Comparison of ENCODE assay signal across 13 mouse cellular contexts in genomic region chr13:97053844-97054243, GRCm38 (mm10). TPM values are rescaled to one million over a fixed set of nuclear protein-coding genes. Genes with fewer than 3 reads are reported as not detected.
DNase-seq lines count a peak whose midpoint lies in the region; ATAC-seq lines count a peak whose summit lies in the region.
"Had no signal": no experiment of that assay in that cellular context is flagged by ENCODE, and none has a peak within 500 bp of the region (broad histone marks: within the 10 kb centered on the region; RNA-seq: fewer than 3 reads in every experiment).

No protein-coding gene starts in this region.

- H3K27ac ChIP-seq in limb, embryonic 15.5 days = no peak overlapping the region
- H3K27ac ChIP-seq in limb, embryonic 10.5 days = no peak overlapping the region
- H3K27ac ChIP-seq: heart, embryonic 15.5 days; neural tube, embryonic 13.5 days had no signal

- DNase-seq in limb, embryonic 10.5 days (ENCODE audit: low spot score) = no peak
- peak; percentile 79 for DNase-seq in cerebellum, adult 11 months
- peak; percentile 72 to 74 for DNase-seq in cerebellum, postnatal 36 days
- DNase-seq in lung, postnatal 10 days = peak; percentile 52
- no peak for DNase-seq in gastrocnemius, adult 8-10 months (ENCODE audit: low spot score in 2 of 2)
- no peak for DNase-seq in spleen, postnatal 10 days (ENCODE audit: low spot score in 2 of 2)

- H3K36me3 ChIP-seq in limb, embryonic 15.5 days = no peaks in the 10 kb centered on the region
- H3K36me3 ChIP-seq in limb, embryonic 10.5 days = no peaks in the 10 kb centered on the region
- H3K36me3 ChIP-seq: G1E; heart, embryonic 15.5 days; neural tube, embryonic 13.5 days had no signal

- H3K9ac ChIP-seq in limb, embryonic 15.5 days = no peak overlapping the region
- H3K9ac ChIP-seq: heart, embryonic 15.5 days; neural tube, embryonic 13.5 days had no signal

- no peaks in the 10 kb centered on the region for H3K27me3 ChIP-seq in limb, embryonic 15.5 days
- H3K27me3 ChIP-seq in limb, embryonic 10.5 days (ENCODE audit: low read depth, poor library complexity, severe bottlenecking) = no peaks in the 10 kb centered on the region
- H3K27me3 ChIP-seq: heart, embryonic 15.5 days; neural tube, embryonic 13.5 days had no signal

- no peak overlapping the region for H3K4me2 ChIP-seq in limb, embryonic 15.5 days
- H3K4me2 ChIP-seq: heart, embryonic 15.5 days; neural tube, embryonic 13.5 days had no signal

- H3K4me3 ChIP-seq in limb, embryonic 15.5 days = no peak overlapping the region
- H3K4me3 ChIP-seq in limb, embryonic 10.5 days = no peak overlapping the region
- H3K4me3 ChIP-seq: heart, embryonic 15.5 days; megakaryocyte, embryonic 14.5 days; neural tube, embryonic 13.5 days had no signal

- no peaks in the 10 kb centered on the region for H3K9me3 ChIP-seq in limb, embryonic 15.5 days
- no peaks in the 10 kb centered on the region for H3K9me3 ChIP-seq in limb, embryonic 10.5 days (replicated peaks)
- H3K9me3 ChIP-seq: G1E; heart, embryonic 15.5 days; megakaryocyte, embryonic 14.5 days; neural tube, embryonic 13.5 days had no signal

- WGBS in limb, embryonic 15.5 days = 73% methylated on average over 8 of the region's 8 CpGs
- 87% methylated on average over 8 of the region's 8 CpGs for WGBS in limb, embryonic 10.5 days

- H3K4me1 ChIP-seq in limb, embryonic 15.5 days = no peaks in the 10 kb centered on the region; the same call in 1 of the 2 replicates
- peaks cover 6% of the 10 kb centered on the region for H3K4me1 ChIP-seq in limb, embryonic 10.5 days
- H3K4me1 ChIP-seq: neural tube, embryonic 13.5 days had no signal

- peak; percentile 24; the same call in 1 of the 2 replicates for ATAC-seq in limb, embryonic 15.5 days (ENCODE audit: insufficient number of reproducible peaks, low FRiP score, low TSS enrichment, low read depth)
- no peak for ATAC-seq in megakaryocyte, adult 5-6 weeks (ENCODE audit: poor library complexity, severe bottlenecking)

RNA-seq across cellular contexts. Expression of gene Fam169a, which starts 13.2 kb away (rescaled TPM):
- 1.2 and 1.6 TPM in 2 replicates for polyA plus RNA-seq in limb, embryonic 15.5 days (2015; fragmentation: Nextera tagmentation; extraction: Ambion mirVana)
- polyA plus RNA-seq in limb, embryonic 10.5 days (2016; fragmentation: Nextera tagmentation; extraction: Ambion mirVana) = 7.5 and 7.8 TPM in 2 replicates
- total RNA-seq in gastrocnemius, adult 8-10 months (2022) = under 1 TPM in 1 of 4 experiments, not detected in 3; 0.12 TPM
- 0.05 TPM in 1 of 2 replicates, not detected in the other for total RNA-seq in megakaryocyte, adult 5-6 weeks (2015)
- total RNA-seq in megakaryocyte, adult 5-6 weeks (2017) = 0.20 and 0.29 TPM in 2 replicates
- polyA plus RNA-seq: G1E had no signal

RNA-seq across cellular contexts. Expression of gene 1700029F12Rik, which starts 19.7 kb away (rescaled TPM):
- polyA plus RNA-seq in limb, embryonic 15.5 days (2015; fragmentation: Nextera tagmentation; extraction: Ambion mirVana) = not detected in 2 replicates
- not detected in 2 replicates for polyA plus RNA-seq in limb, embryonic 10.5 days (2016; fragmentation: Nextera tagmentation; extraction: Ambion mirVana)
- not detected for total RNA-seq in gastrocnemius, adult 8-10 months (2022)
- not detected in 2 replicates for total RNA-seq in megakaryocyte, adult 5-6 weeks (2015)
- not detected in 2 replicates for total RNA-seq in megakaryocyte, adult 5-6 weeks (2017)
- total RNA-seq: G1E had no signal
- polyA plus RNA-seq: G1E; heart, embryonic 15.5 days; limb, embryonic 11.5 days; neural tube, embryonic 13.5 days had no signal

RNA-seq across cellular contexts. Expression of gene Gm6169, which starts 45.2 kb away (rescaled TPM):
- 3.5 and 4.5 TPM in 2 replicates for polyA plus RNA-seq in limb, embryonic 15.5 days (2015; fragmentation: Nextera tagmentation; extraction: Ambion mirVana)
- 1.2 and 2.0 TPM in 2 replicates for polyA plus RNA-seq in limb, embryonic 10.5 days (2016; fragmentation: Nextera tagmentation; extraction: Ambion mirVana)
- total RNA-seq in gastrocnemius, adult 8-10 months (2022) = 1 to 10 TPM in 2 of 4 experiments, under 1 TPM in 1, not detected in 1; 0.31 to 8.1 (median 5.0) TPM
- total RNA-seq in megakaryocyte, adult 5-6 weeks (2015) = 37.0 and 37.2 TPM in 2 replicates
- total RNA-seq in megakaryocyte, adult 5-6 weeks (2017) = 7.2 and 8.5 TPM in 2 replicates

Comparison
In these comparisons a context has a peak if more than half of its experiments do, and no peak if none do; other contexts are left out.
1. DNase-seq: peak in cerebellum, adult 11 months (single experiment), cerebellum, postnatal 36 days (2 of 2) and lung, postnatal 10 days (single experiment); none in limb, embryonic 10.5 days (single experiment), gastrocnemius, adult 8-10 months (0 of 2) and spleen, postnatal 10 days (0 of 2).